ENCODE assay signal across 9 mouse cellular contexts in the genomic region with DNA sequence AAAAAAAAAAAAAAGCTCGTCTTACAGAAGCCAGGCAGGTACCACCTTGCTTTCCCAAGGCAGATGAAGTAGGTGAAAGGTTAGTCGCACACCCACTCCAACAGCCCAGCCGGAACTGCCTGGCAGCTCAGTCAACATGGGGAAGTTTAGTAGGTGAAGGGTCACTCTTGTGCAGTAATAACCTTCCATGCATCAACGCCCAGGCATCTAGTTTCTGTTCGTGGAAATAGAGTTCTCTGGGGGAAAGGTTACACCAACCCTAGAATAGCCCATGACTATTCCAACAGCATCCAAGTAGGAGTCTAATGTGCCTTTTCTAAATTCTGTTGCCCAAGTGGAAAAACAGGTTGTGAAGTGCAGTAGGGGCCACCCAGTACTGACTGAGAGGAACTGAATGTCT. TPM values are rescaled to one million over a fixed set of nuclear protein-coding genes. Genes with fewer than 3 reads are reported as not detected.
DNase-seq lines count a peak whose midpoint lies in the region; ATAC-seq and TF ChIP-seq lines count a peak whose summit lies in the region.
"Had no signal": no experiment of that assay in that cellular context is flagged by ENCODE, and none has a peak within 500 bp of the region (broad histone marks: within the 10 kb centered on the region; RNA-seq: fewer than 3 reads in every experiment).

No protein-coding gene starts in this region.

- no peaks in the 10 kb centered on the region for H3K4me1 ChIP-seq in forebrain, postnatal 0 days (ENCODE audit: insufficient read depth)
- no peaks in the 10 kb centered on the region for H3K4me1 ChIP-seq in forebrain, embryonic 16.5 days (replicated peaks; ENCODE audit: control insufficient read depth, insufficient read depth, low read length)
- peaks cover 27% of the 10 kb centered on the region for H3K4me1 ChIP-seq in heart, embryonic 16.5 days (ENCODE audit: control insufficient read depth, insufficient read depth, low read length)
- H3K4me1 ChIP-seq: neural tube, embryonic 13.5 days had no signal

- no peaks in the 10 kb centered on the region for H3K27me3 ChIP-seq in forebrain, postnatal 0 days (ENCODE audit: insufficient read depth, low read length)
- H3K27me3 ChIP-seq in forebrain, embryonic 16.5 days (replicated peaks; ENCODE audit: control insufficient read depth, insufficient read depth, low read length) = no peaks in the 10 kb centered on the region
- H3K27me3 ChIP-seq in heart, embryonic 16.5 days (ENCODE audit: control insufficient read depth, insufficient read depth, low read length) = no peaks in the 10 kb centered on the region
- H3K27me3 ChIP-seq in myocyte (ENCODE audit: control insufficient read depth, insufficient read depth, insufficient read length) = no peaks in the 10 kb centered on the region
- H3K27me3 ChIP-seq: neural tube, embryonic 13.5 days had no signal

- TF ChIP-seq POLR2A in myocyte (IDR thresholded peaks at IDR 0.05; ENCODE audit: insufficient read length, low read depth) = no peak

- no peaks in the 10 kb centered on the region for H3K9me3 ChIP-seq in forebrain, postnatal 0 days (ENCODE audit: low read length)
- no peaks in the 10 kb centered on the region for H3K9me3 ChIP-seq in forebrain, embryonic 16.5 days (ENCODE audit: control insufficient read depth, low read length)
- H3K9me3 ChIP-seq in heart, embryonic 16.5 days (replicated peaks; ENCODE audit: control insufficient read depth, low read length) = no peaks in the 10 kb centered on the region
- H3K9me3 ChIP-seq: neural tube, embryonic 13.5 days had no signal

- no peak overlapping the region for H3ac ChIP-seq in myocyte (ENCODE audit: control insufficient read depth, insufficient read length)

- DNase-seq in forebrain, postnatal 0 days = no peak
- peak; percentile 53 for DNase-seq in embryo, embryonic 10.5 days (ENCODE audit: low spot score)
- DNase-seq in large intestine, adult 2 months (ENCODE audit: low read depth, low spot score) = peak; percentile 86
- DNase-seq in layer of hippocampus, adult 18-20 months (ENCODE audit: low spot score in 2 of 2) = no peak
- no peak for DNase-seq in layer of hippocampus, adult 9-11 months

- no peaks in the 10 kb centered on the region for H3K79me2 ChIP-seq in myocyte (ENCODE audit: control insufficient read depth, insufficient read depth)

- no peaks in the 10 kb centered on the region for H3K36me3 ChIP-seq in forebrain, postnatal 0 days (ENCODE audit: insufficient read depth)
- H3K36me3 ChIP-seq in forebrain, embryonic 16.5 days (ENCODE audit: control insufficient read depth, insufficient read depth) = no peaks in the 10 kb centered on the region
- H3K36me3 ChIP-seq in heart, embryonic 16.5 days (ENCODE audit: control insufficient read depth, insufficient read depth) = no peaks in the 10 kb centered on the region
- no peaks in the 10 kb centered on the region for H3K36me3 ChIP-seq in myocyte (ENCODE audit: control insufficient read depth, insufficient read depth)
- H3K36me3 ChIP-seq: neural tube, embryonic 13.5 days had no signal

- no peak for TF ChIP-seq CTCF in forebrain, postnatal 0 days (IDR thresholded peaks at IDR 0.05; ENCODE audit: low read depth)

- WGBS in forebrain, postnatal 0 days = 62% methylated on average over 5 of the region's 5 CpGs
- WGBS in forebrain, embryonic 16.5 days = 70% methylated on average over 5 of the region's 5 CpGs
- WGBS in heart, embryonic 16.5 days = 4% methylated on average over 5 of the region's 5 CpGs
- WGBS in large intestine, adult 2 months = 6% methylated on average over 5 of the region's 5 CpGs

- H3K4me2 ChIP-seq in forebrain, postnatal 0 days (ENCODE audit: low read depth) = no peak overlapping the region
- no peak overlapping the region for H3K4me2 ChIP-seq in forebrain, embryonic 16.5 days (ENCODE audit: low read length)
- H3K4me2 ChIP-seq in heart, embryonic 16.5 days (ENCODE audit: low read depth, low read length) = peak overlapping the region; percentile 57
- H3K4me2 ChIP-seq in myocyte (ENCODE audit: low read depth) = peak overlapping the region; percentile 42
- H3K4me2 ChIP-seq: neural tube, embryonic 13.5 days had no signal

- no peak overlapping the region for H3K4me3 ChIP-seq in forebrain, postnatal 0 days (ENCODE audit: low read depth, low read length)
- H3K4me3 ChIP-seq in forebrain, embryonic 16.5 days (replicated peaks; ENCODE audit: low read length) = no peak overlapping the region
- peak overlapping the region; percentile 24 for H3K4me3 ChIP-seq in heart, embryonic 16.5 days (ENCODE audit: low read length)
- H3K4me3 ChIP-seq in myocyte = no peak overlapping the region
- H3K4me3 ChIP-seq: neural tube, embryonic 13.5 days had no signal

- no peak overlapping the region for H3K27ac ChIP-seq in forebrain, postnatal 0 days (ENCODE audit: low read depth, low read length)
- no peak overlapping the region for H3K27ac ChIP-seq in forebrain, embryonic 16.5 days (ENCODE audit: low read length)
- H3K27ac ChIP-seq in heart, embryonic 16.5 days (ENCODE audit: low read length) = peak overlapping the region; percentile 97
- H3K27ac ChIP-seq: neural tube, embryonic 13.5 days had no signal

- ATAC-seq in forebrain, postnatal 0 days = peak; percentile 34; the same call in 1 of the 2 replicates
- ATAC-seq in forebrain, embryonic 16.5 days = no peak
- peak; percentile 95 for ATAC-seq in heart, embryonic 16.5 days (replicated peaks; ENCODE audit: extremely low read depth, insufficient read depth, low FRiP score)

- H3K9ac ChIP-seq in forebrain, postnatal 0 days = no peak overlapping the region
- H3K9ac ChIP-seq in forebrain, embryonic 16.5 days (replicated peaks; ENCODE audit: low read depth, low read length) = no peak overlapping the region
- peak overlapping the region; percentile 42 for H3K9ac ChIP-seq in heart, embryonic 16.5 days (ENCODE audit: low read length)
- H3K9ac ChIP-seq: neural tube, embryonic 13.5 days had no signal

TF ChIP-seq in myocyte, 11 proteins besides CTCF, POLR2A, EP300 and RAD21:
- TF ChIP-seq MYOD1 (IDR thresholded peaks at IDR 0.05; ENCODE audit: control insufficient read depth in 1 of 3, insufficient read length in 2 of 3, low read depth in 2 of 3) (peak in 1 of 3 experiments; percentile 54), E2F4 (IDR thresholded peaks at IDR 0.05; ENCODE audit: insufficient read depth) (no peak)

RNA-seq across cellular contexts. Expression of gene Pdk4, which starts 13.6 kb away (rescaled TPM):
- 1.8 and 3.2 TPM in 2 replicates for total RNA-seq in forebrain, postnatal 0 days (2014; rRNA removed)
- 2.0 and 3.0 TPM in 2 replicates for polyA plus RNA-seq in forebrain, postnatal 0 days (2015; fragmentation: Nextera tagmentation; extraction: Ambion mirVana)
- polyA plus RNA-seq in forebrain, embryonic 16.5 days (2015; fragmentation: Nextera tagmentation; extraction: Ambion mirVana) = 1.6 and 2.2 TPM in 2 replicates
- polyA plus RNA-seq in heart, embryonic 16.5 days (2015; fragmentation: Nextera tagmentation; extraction: Ambion mirVana) = 29.5 and 35.1 TPM in 2 replicates
- 0.97 and 1.8 TPM in 2 replicates for polyA plus RNA-seq in large intestine, adult 2 months (2012; rRNA removed)
- 5.3 TPM for polyA plus RNA-seq in myocyte (2012; fragmentation: generic; extraction: Trizol)
- 10 to 100 TPM; 22.2 to 33.2 TPM for total RNA-seq in layer of hippocampus, adult 18-20 months (2021)

Comparison
In these comparisons a context has a peak if more than half of its experiments do, and no peak if none do; other contexts are left out.
1. DNase-seq: peak in embryo, embryonic 10.5 days (single experiment) and large intestine, adult 2 months (single experiment); none in forebrain, postnatal 0 days (single experiment), layer of hippocampus, adult 18-20 months (0 of 2) and layer of hippocampus, adult 9-11 months (single experiment).
2. H3K4me2 ChIP-seq: peak in heart, embryonic 16.5 days (single experiment) and myocyte (single experiment); none in forebrain, postnatal 0 days (single experiment) and forebrain, embryonic 16.5 days (single experiment).